16 mouse cellular contexts compared by ENCODE assay signal in genomic region chr6:39269706-39270105, GRCm38 (mm10).
DNase-seq lines count a peak whose midpoint lies in the region; TF ChIP-seq lines count a peak whose summit lies in the region.
"Had no signal": no experiment of that assay in that cellular context is flagged by ENCODE, and none has a peak within 500 bp of the region (broad histone marks: within the 10 kb centered on the region; RNA-seq: fewer than 3 reads in every experiment).

No protein-coding gene starts in this region.

- H3K27ac ChIP-seq in cerebellum, adult 2 months (ENCODE audit: insufficient read depth, low read length) = no peak overlapping the region
- peak overlapping the region; percentile 87 for H3K27ac ChIP-seq in small intestine, adult 2 months (ENCODE audit: insufficient read depth, low read depth, low read length)
- H3K27ac ChIP-seq in forebrain, embryonic 10.5 days = no peak overlapping the region
- H3K27ac ChIP-seq: forebrain, embryonic 12.5 days; macrophage had no signal

- H3K27me3 ChIP-seq in cerebellum, adult 2 months (ENCODE audit: control insufficient read depth, insufficient read depth, low read length) = no peaks in the 10 kb centered on the region
- H3K27me3 ChIP-seq in small intestine, adult 2 months (ENCODE audit: control insufficient read depth, insufficient read depth, low read length) = no peaks in the 10 kb centered on the region
- H3K27me3 ChIP-seq in forebrain, embryonic 10.5 days (ENCODE audit: poor library complexity, severe bottlenecking) = no peaks in the 10 kb centered on the region
- H3K27me3 ChIP-seq: forebrain, embryonic 12.5 days had no signal

- DNase-seq in cerebellum, postnatal 10 days = peak; percentile 12 to 16
- DNase-seq in cerebellum, adult 2 months = no peak
- DNase-seq in lung, postnatal 14 days = peak; percentile 35
- DNase-seq in lung, postnatal 25 days (ENCODE audit: low spot score) = no peak
- no peak for DNase-seq in forebrain, embryonic 10.5 days (ENCODE audit: extremely low spot score, low spot score)
- DNase-seq in adrenal gland, adult 18-20 months (ENCODE audit: low spot score in 2 of 2) = no peak
- no peak for DNase-seq in frontal cortex, postnatal 25 days (ENCODE audit: low spot score in 2 of 2)
- DNase-seq: adrenal gland, adult 8-10 months; cerebellum, adult 9-10 months; kidney, adult 8-10 months; kidney, postnatal 14 days; left cerebral cortex, postnatal 4 days; retina, postnatal 1 day had no signal

- WGBS in cerebellum, adult 2 months = 75% methylated on average over 5 of the region's 5 CpGs
- WGBS in small intestine, adult 2 months = 82% methylated on average over 5 of the region's 5 CpGs
- 56% methylated on average over 5 of the region's 5 CpGs for WGBS in forebrain, embryonic 10.5 days

- H3K36me3 ChIP-seq in small intestine, adult 2 months (ENCODE audit: control insufficient read depth, insufficient read depth, low read length) = no peaks in the 10 kb centered on the region
- no peaks in the 10 kb centered on the region for H3K36me3 ChIP-seq in forebrain, embryonic 10.5 days (replicated peaks)
- H3K36me3 ChIP-seq: forebrain, embryonic 12.5 days had no signal

- no peak for TF ChIP-seq CTCF in cerebellum, adult 2 months (IDR thresholded peaks at IDR 0.05; ENCODE audit: borderline replicate concordance, insufficient read depth, low read depth, low read length)
- TF ChIP-seq CTCF in small intestine, adult 2 months (IDR thresholded peaks at IDR 0.05; ENCODE audit: extremely low read depth, insufficient read length, insufficient replicate concordance, low read depth, low read length) = no peak

- H3K4me1 ChIP-seq in cerebellum, adult 2 months (ENCODE audit: control insufficient read depth, insufficient read depth, low read length) = no peaks in the 10 kb centered on the region
- H3K4me1 ChIP-seq in small intestine, adult 2 months (ENCODE audit: control insufficient read depth, insufficient read depth, insufficient read length, low read length) = peaks cover 25% of the 10 kb centered on the region
- peaks cover 23% of the 10 kb centered on the region for H3K4me1 ChIP-seq in forebrain, embryonic 10.5 days
- H3K4me1 ChIP-seq: forebrain, embryonic 12.5 days had no signal

- no peak overlapping the region for H3K4me3 ChIP-seq in cerebellum, adult 2 months (replicated peaks; ENCODE audit: insufficient read depth, low read depth, low read length)
- H3K4me3 ChIP-seq in small intestine, adult 2 months (ENCODE audit: low read depth, low read length) = peak overlapping the region; percentile 15; the same call in 1 of the 2 replicates
- no peak overlapping the region for H3K4me3 ChIP-seq in forebrain, embryonic 10.5 days
- H3K4me3 ChIP-seq: forebrain, embryonic 12.5 days had no signal

- peaks cover 3% of the 10 kb centered on the region; the same call in 1 of the 2 replicates for H3K9me3 ChIP-seq in forebrain, embryonic 10.5 days

- no peak for TF ChIP-seq POLR2A in cerebellum, adult 2 months (IDR thresholded peaks at IDR 0.05; ENCODE audit: borderline replicate concordance, insufficient read depth, low read length)
- no peak for TF ChIP-seq POLR2A in small intestine, adult 2 months (IDR thresholded peaks at IDR 0.05; ENCODE audit: low read depth, low read length)

Comparison
In these comparisons a context has a peak if more than half of its experiments do, and no peak if none do; other contexts are left out.
1. DNase-seq: peak in cerebellum, postnatal 10 days (2 of 2) and lung, postnatal 14 days (single experiment); none in cerebellum, adult 2 months (0 of 2), lung, postnatal 25 days (single experiment), forebrain, embryonic 10.5 days (single experiment), adrenal gland, adult 18-20 months (0 of 2) and frontal cortex, postnatal 25 days (0 of 2).